Mouse (Mus musculus) kidney, postnatal 25 days (tissue): ENCODE data around the gene Nid2.
A peak's percentile ranks its signal among the peaks of the same experiment; 100 is the strongest.

Source experiments
- DNase-seq, 2 experiments: peaks; one replicate each; pipeline ENCODE4 v3.0.0; 2021; ENCODE audit warnings: mixed read lengths in 2 of 2

Gene Nid2

GRCm38 (mm10) chr14:19746232-19746631, 4.8 kb upstream of the Nid2 start:
- no peak for DNase-seq

DNA sequence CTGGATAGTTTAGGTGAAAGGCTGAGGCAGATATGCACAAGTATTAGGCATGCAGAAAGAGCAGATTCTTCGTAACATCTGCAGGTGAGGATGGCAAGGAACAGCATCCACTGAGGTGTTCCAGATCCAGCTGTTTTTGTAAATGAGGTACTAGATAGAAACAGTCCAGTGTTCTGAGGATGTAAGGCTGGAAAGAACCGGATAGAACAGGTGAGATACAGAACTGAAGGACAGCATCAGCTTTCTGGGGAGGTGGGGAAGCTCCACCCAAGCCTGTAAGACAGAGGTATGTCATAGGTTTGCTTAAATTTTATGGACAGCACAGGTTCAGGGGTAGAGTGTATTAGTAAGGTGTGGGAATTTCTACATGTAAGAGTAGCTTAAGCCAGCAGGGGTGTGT, 4.3 kb upstream of the Nid2 start:
- no peak for DNase-seq

- no peak for DNase-seq
Measured at GRCm38 (mm10) chr14:19749743-19750142, 1.3 kb upstream of the Nid2 start.

DNA sequence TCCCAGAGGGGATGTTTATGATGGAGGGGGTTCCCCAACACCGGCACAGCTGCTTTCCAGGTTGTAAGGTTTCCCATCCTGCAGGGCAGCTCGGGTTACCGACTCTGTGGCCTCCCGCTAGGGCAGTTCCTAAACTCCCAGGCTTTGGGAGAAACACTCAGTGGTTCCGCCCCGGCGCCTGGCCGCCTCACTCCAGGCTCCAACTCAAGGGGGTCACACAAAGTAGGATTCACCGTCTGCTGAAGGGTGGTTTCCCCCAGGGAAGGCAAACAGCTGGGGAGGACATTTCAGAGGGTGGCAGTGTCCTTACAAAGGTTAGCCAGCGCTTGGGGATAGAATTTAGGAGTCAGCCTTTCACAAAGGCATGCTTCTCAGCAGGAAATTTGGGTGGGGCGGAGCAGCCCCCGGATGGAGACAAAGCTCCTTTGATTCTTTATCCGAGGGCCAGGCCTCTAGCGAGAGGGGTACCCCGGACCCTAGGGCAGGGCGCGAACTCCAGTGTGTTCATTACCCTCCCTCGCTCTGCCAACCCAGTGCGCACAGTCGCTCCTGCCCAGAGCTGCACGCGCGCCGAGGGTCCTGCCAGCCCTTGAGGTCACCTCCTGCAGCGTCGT, 547 bp upstream of the Nid2 start:
- DNase-seq, result no peak

GRCm38 (mm10) chr14:19752276-19752675, 1.2 kb downstream of the Nid2 start:
- DNase-seq, result no peak

GRCm38 (mm10) chr14:19759277-19760193, 8.5 kb downstream of the Nid2 start:
- DNase-seq, result no peak

GRCm38 (mm10) chr14:19760721-19761120, 9.7 kb downstream of the Nid2 start:
- no peak for DNase-seq

DNA sequence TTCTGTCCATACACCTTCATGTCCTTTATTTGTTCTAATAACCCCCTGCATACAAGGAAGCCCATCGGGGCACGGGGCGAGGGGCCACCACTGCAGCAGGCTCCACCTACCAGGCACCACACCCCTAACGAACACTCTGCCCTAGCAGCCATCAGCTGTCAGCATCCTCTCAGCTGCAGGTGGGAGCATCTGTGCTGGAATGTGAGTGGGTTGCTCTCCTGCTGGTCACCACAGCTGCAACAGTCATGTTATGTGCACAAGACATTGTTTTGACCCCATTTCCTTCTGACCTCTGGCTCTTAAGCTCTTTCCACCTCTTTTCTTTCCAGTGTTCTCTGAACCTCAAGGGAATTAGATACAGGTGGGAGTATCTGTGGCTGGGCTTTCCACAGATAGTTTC, 10.9 kb downstream of the Nid2 start:
- DNase-seq, result no peak

DNA sequence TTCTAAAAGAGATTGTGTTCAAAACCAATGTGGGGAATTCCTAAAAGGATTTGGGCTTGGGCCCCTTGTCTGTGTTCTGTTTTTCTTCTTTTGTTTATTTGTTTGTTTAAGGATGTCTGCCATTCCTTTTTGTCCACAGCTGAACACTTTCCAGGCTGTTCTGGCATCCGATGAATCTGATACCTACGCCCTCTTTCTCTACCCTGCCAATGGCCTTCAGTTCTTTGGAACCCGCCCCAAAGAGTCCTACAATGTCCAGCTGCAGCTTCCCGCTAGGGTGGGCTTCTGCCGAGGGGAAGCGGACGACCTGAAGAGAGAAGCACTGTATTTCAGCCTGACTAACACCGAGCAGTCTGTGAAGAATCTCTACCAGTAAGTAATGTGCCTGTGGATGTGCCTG, 12.5 kb downstream of the Nid2 start:
- DNase-seq, result no peak

DNA sequence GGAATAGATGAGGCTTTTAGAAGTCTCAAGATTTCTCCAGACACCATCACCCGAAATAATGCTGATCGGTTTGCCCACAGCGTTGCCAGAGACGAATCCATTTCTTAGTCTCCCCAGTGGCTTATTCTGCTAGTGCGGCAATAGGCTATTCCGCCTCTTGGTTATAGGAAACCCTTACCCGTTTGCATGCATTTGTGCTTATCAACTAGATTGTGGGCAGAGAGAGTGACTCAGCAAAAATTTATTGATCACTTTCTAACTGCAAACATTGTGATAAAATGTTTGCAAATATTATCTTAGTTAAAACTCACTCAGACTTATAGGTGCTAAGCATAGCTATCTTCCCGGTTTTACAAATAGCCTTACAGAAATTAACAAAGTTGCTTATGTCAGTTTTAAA, 13.3 kb downstream of the Nid2 start:
- no peak for DNase-seq

DNA sequence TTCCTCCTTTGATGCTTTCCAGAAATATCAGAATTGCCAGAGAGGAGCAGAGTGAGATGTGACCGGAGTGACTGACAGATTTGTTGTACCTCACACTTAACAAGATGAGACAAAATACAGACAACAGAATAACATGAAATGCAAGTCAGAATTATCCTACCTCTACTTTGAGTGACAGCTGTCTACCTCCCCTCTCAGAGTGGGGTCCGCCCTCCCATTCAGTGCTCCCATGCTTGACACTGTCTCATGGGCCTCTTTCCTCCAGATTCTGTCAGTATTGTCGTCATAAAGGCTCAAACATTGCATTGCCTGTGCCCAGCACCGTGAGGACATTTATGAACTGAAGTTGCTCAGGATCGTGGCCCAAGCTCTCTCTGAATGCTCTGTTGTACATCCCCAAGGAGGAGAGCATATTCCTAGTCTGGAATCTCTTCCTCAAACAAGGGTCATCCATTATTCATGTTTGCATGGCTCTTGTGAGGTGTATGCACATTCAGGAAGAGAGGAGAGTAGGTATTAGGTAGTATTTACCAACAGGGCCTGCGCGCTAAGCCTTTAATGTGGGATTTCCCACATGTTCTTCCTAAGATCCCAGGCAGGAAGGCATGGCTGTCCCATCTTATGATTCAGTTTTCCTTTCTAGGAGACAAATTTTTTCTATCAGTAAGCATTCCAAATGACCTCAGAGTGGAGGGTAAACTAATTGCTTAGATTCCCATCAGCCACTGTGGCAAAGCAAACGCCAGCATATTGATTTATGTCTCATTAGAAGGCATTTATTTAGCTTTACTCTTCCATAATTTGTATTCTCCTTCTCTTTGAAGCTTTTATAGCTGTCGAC, 14.7 kb downstream of the Nid2 start:
- DNase-seq, result no peak

- no peak for DNase-seq
Measured at GRCm38 (mm10) chr14:19766380-19766649, 15.2 kb downstream of the Nid2 start.

GRCm38 (mm10) chr14:19768648-19769047, 17.6 kb downstream of the Nid2 start:
- DNase-seq, result no peak

- peak; percentile 73 to 74 for DNase-seq
Measured at GRCm38 (mm10) chr14:19769441-19770200, 18.6 kb downstream of the Nid2 start.

GRCm38 (mm10) chr14:19771173-19771572, 20.1 kb downstream of the Nid2 start:
- no peak for DNase-seq

GRCm38 (mm10) chr14:19774036-19774628, 23.1 kb downstream of the Nid2 start:
- DNase-seq, result no peak

DNA sequence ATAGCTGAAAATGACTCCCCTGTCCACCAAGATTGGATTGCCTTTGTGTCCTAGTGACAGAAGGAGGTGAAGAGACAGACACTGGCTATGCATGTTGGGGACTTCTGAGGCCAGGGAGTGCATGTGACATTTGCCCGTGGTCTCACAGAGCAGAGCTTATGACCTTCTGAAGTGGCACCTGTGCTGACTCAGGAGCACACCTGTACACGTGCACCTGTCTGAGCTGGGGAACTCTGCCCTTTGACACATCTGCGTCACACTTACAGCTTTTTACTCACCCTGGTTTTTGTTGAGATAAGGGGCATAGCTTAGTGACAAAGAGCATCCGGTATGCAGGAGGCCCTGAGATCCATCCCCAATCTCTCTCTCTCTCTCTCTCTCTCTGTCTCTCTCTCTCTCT, 24.4 kb downstream of the Nid2 start:
- no peak for DNase-seq

DNA sequence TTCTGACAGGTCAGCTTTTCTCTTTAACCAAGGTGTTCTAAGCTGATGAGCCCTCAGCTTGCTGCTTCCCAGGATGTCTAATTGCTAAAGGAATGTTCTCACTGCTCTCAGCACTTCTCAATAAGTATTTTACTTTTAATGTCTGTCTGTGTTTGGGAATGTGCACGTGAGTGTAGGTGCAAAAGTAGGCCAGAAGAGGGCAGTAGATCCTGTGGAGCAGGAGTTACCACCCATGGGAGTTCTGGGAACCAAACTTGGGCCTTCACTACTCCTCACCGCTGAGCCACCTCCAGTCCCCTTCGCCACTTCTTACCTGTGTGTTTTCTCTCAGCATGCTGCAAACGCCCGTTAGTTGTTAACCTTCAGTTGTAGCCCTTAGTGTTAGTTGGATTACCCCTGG, 25.1 kb downstream of the Nid2 start:
- no peak for DNase-seq

- DNase-seq, result peak; percentile 84 to 90
Measured at GRCm38 (mm10) chr14:19776890-19777289, 25.8 kb downstream of the Nid2 start.

- no peak for DNase-seq
Measured at GRCm38 (mm10) chr14:19777365-19777764, 26.3 kb downstream of the Nid2 start.

DNA sequence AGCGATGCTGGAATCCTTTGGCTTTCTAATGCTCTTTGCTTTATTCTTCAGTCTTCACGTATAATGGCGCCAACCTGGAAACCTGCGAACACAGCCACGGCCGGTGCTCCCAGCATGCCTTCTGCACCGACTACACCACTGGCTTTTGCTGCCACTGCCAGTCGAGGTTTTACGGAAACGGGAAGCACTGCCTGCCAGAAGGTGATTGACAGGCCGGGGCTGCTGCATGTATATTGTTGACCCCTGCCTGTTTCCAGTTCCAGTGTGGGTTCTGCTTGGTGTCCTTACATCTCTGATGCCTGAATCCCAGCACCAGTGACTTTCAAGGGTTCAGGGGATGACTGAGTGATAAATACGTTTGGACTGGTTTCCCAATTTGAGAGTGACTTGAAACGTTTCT, 26.9 kb downstream of the Nid2 start:
- DNase-seq, result no peak

GRCm38 (mm10) chr14:19785797-19786588, 34.9 kb downstream of the Nid2 start:
- DNase-seq, result no peak
